Mouse (Mus musculus) stomach, embryonic 14.5 days (tissue): ENCODE data around the gene Lasp1. TPM values are rescaled to one million over a fixed set of nuclear protein-coding genes. Genes with fewer than 3 reads are reported as not detected.

ENCODE experiments used
- ATAC-seq: fragments of 200-750 bp; cut with Nextera tagmentation; 2 replicates; pipeline ENCODE4 v1.8.0; 2017; ENCODE audit warnings: low read depth, moderate TSS enrichment; ENCODE audit not compliant: insufficient number of reproducible peaks, insufficient read depth, low FRiP score
- H3K27ac ChIP-seq: fragments of 300-500 bp; sonication (generic); 2 replicates; pipeline ENCODE4 v1.5.1; 2014; ENCODE audit warnings: mild to moderate bottlenecking, low read length, moderate library complexity, mixed read lengths
- H3K27me3 ChIP-seq: fragments of 300-500 bp; sonication (generic); 2 replicates; pipeline ENCODE4 v1.6.1; 2014; ENCODE audit warnings: low read length, control low read depth, mixed read lengths; ENCODE audit not compliant: control insufficient read depth, insufficient read depth
- H3K36me3 ChIP-seq: fragments of 300-500 bp; sonication (generic); 2 replicates; pipeline ENCODE4 v1.6.1; 2014; ENCODE audit warnings: mild to moderate bottlenecking, control low read depth, low read length, moderate library complexity, mixed read lengths; ENCODE audit not compliant: control insufficient read depth, insufficient read depth
- H3K4me1 ChIP-seq: fragments of 300-500 bp; sonication (generic); 2 replicates; pipeline ENCODE4 v1.6.1; 2014; ENCODE audit warnings: low read length, control low read depth, mixed read lengths; ENCODE audit not compliant: control insufficient read depth, insufficient read depth
- H3K4me2 ChIP-seq: fragments of 300-500 bp; sonication (generic); replicated peaks from 2 replicates; pipeline ENCODE4 v1.6.1; 2014; ENCODE audit warnings: low read depth, low read length, control low read depth
- H3K4me3 ChIP-seq: fragments of 300-500 bp; sonication (generic); 2 replicates; pipeline ENCODE4 v1.5.1; 2014; ENCODE audit warnings: low read depth, low read length, control low read depth
- H3K9ac ChIP-seq: fragments of 300-500 bp; sonication (generic); replicated peaks from 2 replicates; pipeline ENCODE4 v1.6.1; 2014; ENCODE audit warnings: low read depth, mild to moderate bottlenecking, control low read depth, low read length, moderate library complexity, mixed read lengths
- H3K9me3 ChIP-seq: fragments of 300-500 bp; sonication (generic); 2 replicates; pipeline ENCODE4 v1.6.1; 2016; ENCODE audit warnings: low read depth, low read length, control low read depth; ENCODE audit not compliant: control insufficient read depth
- WGBS: fragments of 180-500 bp; shearing (Covaris S2); extraction: QIAGEN DNeasy Blood & Tissue Kit; methylation state at CpG from one replicate; pipeline ENCODE4 v1.1.7; 2014; 5-methylcytosine and 5-hydroxymethylcytosine counted together
- polyA plus RNA-seq: library from polyadenylated mRNA; unstranded; fragments of >200 nt; fragmentation: Nextera tagmentation; extraction: Ambion mirVana; gene quantifications from 2 replicates; pipeline ENCODE4 v1.2.1, GENCODE M21; 2014

Lasp1 gene
- polyA plus RNA-seq, 1 experiment from 2014 or later: 73.2 TPM

DNA sequence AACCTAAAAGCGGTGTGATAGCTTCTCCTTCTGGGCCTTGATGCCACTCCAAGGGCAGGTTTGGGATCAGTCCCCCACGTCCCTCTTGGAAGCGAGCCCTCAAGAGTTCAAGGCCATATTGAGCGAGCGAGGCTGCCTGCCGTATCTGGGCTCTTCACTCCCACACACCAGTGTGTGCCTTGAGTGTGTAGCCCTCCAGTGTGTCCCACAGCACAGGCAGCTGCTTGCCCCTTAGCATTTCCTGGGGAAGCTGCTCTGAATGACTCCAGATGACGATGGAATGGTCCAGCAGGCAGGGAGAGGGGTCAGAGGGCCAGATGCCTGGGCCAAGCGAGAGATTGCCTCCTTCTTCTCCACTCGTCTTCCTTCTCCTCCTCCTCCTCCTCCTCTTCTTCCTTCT, 18.1 kb downstream of the Lasp1 start:
- Histone ChIP-seq H3K27me3 (no peaks in the 10 kb centered on the region), H3K4me2 (0 out of 2 replicates have a peak overlapping the region, but pooled peaks have one; percentile 4), H3K27ac (peak overlapping the region; percentile 41; the same call in 1 of the 2 replicates), H3K4me1 (peaks cover 51% of the 10 kb centered on the region), H3K4me3 (no peak overlapping the region), H3K36me3 (peaks cover 40% of the 10 kb centered on the region), H3K9ac (no peak overlapping the region), H3K9me3 (no peaks in the 10 kb centered on the region)
- 58% methylated on average over 9 of the region's 9 CpGs for whole genome bisulfite sequencing
- no peak for ATAC-seq

DNA sequence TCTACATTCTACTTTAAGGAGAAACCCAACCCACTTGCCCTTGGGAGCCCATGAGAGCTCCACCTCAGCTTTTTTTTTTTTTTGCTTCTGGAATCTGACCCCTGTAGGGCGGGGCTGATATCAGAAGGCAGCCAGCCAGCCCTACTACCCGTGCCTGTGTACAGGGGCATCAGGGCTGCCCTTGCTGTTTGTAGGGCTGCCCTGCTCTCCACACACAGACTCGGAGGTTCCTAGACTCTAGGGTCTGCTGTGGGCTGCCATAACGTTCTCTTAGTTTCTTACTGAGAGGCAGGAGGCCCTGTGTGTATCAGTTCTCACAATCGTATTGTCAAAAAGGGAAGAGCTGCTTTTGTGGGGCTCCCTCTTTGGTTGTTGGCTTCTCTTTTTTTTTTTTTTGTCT, 18.6 kb downstream of the Lasp1 start:
- no peaks in the 10 kb centered on the region for H3K27me3 ChIP-seq
- ATAC-seq: peak; percentile 31; the same call in 1 of the 2 replicates
- no peak overlapping the region for H3K4me3 ChIP-seq
- H3K9me3 ChIP-seq: no peaks in the 10 kb centered on the region
- peaks cover 42% of the 10 kb centered on the region for H3K36me3 ChIP-seq
- H3K4me2 ChIP-seq: 0 out of 2 replicates have a peak overlapping the region, but pooled peaks have one; percentile 4
- 33% methylated on average over 5 of the region's 5 CpGs for WGBS
- H3K4me1 ChIP-seq: peaks cover 46% of the 10 kb centered on the region
- H3K9ac ChIP-seq: no peak overlapping the region
- peak overlapping the region; percentile 41; the same call in 1 of the 2 replicates for H3K27ac ChIP-seq

DNA sequence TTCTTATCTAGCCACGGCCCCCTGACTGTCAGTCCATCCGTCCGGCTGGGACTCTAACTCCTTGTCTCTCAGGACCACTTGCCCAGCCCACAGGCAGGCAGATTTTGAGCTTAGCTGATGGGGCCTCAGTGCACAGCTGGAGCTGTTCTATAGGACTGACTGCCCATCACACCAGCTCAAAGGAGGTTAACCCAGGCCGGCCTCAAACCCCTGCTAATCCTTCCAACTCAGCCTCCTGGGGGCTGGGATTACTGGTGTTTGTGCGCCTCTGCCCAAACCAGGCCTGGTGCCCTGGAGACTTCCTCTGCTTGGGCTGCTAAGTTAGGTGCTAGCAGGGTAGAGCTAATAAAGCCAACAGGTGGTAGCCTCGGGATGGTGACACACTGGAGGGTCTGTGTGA, 19.2 kb downstream of the Lasp1 start:
- H3K4me3 ChIP-seq: no peak overlapping the region
- H3K9me3 ChIP-seq: no peaks in the 10 kb centered on the region
- H3K4me2 ChIP-seq: no peak overlapping the region
- 30% methylated on average over 6 of the region's 6 CpGs for WGBS
- peaks cover 47% of the 10 kb centered on the region for H3K36me3 ChIP-seq
- H3K9ac ChIP-seq: no peak overlapping the region
- no peak overlapping the region for H3K27ac ChIP-seq
- no peak for ATAC-seq
- no peaks in the 10 kb centered on the region for H3K27me3 ChIP-seq
- H3K4me1 ChIP-seq: peaks cover 40% of the 10 kb centered on the region

DNA sequence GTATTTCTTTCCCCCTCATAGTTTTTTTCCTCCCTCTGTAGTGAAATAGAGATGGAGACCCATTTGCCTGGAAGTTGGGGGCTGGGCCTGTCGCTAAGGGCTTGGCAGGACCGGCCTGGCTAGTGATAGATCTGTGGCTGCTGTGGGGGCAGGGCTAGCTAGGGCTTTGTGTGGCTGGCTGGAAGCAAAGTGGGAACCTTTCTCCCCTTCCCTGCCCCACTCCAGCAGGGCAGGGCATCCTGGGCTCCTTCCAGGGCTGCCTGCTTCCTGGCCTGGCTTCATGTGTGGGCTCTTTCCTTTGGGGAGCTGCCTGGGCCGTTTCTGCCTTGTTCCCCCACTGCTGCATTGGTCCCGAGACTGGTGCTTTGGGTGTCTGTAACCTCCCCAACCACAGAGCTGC, 19.8 kb downstream of the Lasp1 start:
- Histone ChIP-seq H3K27me3 (no peaks in the 10 kb centered on the region), H3K9ac (no peak overlapping the region), H3K9me3 (no peaks in the 10 kb centered on the region), H3K4me2 (0 out of 2 replicates have a peak overlapping the region, but pooled peaks have one; percentile 13), H3K27ac (peak overlapping the region; percentile 66; the same call in 1 of the 2 replicates), H3K4me3 (no peak overlapping the region), H3K36me3 (peaks cover 44% of the 10 kb centered on the region), H3K4me1 (peaks cover 34% of the 10 kb centered on the region)
- no peak for ATAC-seq
- 10% methylated on average over 4 of the region's 4 CpGs for WGBS

DNA sequence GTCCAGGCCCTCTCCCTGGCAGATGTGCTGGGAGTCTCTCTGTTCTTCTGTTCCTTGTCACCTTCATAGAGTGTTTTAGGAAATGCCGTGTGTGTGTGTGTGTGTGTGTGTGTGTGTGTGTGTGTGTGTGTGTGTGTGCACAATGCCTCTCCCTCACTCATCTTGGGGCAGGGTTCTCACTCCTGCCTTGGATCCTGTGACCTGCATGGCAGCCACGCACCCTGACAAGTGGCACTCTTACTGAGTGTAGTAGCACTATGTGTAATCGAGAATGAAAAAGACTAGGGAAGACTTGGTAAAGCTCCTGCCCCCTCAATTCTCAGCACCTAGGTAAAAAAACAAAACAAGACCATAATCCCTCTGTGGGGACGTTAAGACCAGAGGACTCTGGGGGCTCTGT, 20.3 kb downstream of the Lasp1 start:
- Histone ChIP-seq H3K9me3 (no peaks in the 10 kb centered on the region), H3K36me3 (peaks cover 43% of the 10 kb centered on the region), H3K9ac (no peak overlapping the region), H3K27ac (peak overlapping the region; percentile 66; the same call in 1 of the 2 replicates), H3K4me2 (no peak overlapping the region), H3K27me3 (no peaks in the 10 kb centered on the region), H3K4me3 (no peak overlapping the region), H3K4me1 (peaks cover 29% of the 10 kb centered on the region)
- ATAC-seq: no peak
- 54% methylated on average over 4 of the region's 4 CpGs for WGBS

DNA sequence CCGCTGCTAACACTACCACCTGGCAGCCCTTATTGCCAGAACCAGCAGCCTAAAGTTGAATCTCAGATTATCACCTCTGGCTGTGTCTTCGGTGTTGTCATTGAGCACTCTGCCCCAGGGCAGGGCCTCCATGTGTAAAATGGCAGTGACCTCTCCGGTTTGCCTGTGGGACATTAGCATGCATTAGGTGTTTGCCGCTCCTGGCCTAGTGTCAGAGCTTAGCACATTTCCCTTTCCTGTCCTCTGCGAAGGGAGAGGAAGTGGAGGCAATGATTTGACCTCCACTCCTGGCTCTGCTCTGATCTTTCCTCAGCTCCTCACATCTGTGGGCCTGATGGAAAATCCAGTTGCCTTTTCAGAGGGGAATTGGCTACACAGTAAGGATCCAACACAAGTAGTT, 21.1 kb downstream of the Lasp1 start:
- Histone ChIP-seq H3K4me2 (no peak overlapping the region), H3K36me3 (peaks cover 46% of the 10 kb centered on the region), H3K9ac (no peak overlapping the region), H3K4me3 (no peak overlapping the region), H3K4me1 (peaks cover 29% of the 10 kb centered on the region), H3K27ac (no peak overlapping the region), H3K27me3 (no peaks in the 10 kb centered on the region), H3K9me3 (no peaks in the 10 kb centered on the region)
- 74% methylated on average over 5 of the region's 5 CpGs for WGBS
- no peak for ATAC-seq

DNA sequence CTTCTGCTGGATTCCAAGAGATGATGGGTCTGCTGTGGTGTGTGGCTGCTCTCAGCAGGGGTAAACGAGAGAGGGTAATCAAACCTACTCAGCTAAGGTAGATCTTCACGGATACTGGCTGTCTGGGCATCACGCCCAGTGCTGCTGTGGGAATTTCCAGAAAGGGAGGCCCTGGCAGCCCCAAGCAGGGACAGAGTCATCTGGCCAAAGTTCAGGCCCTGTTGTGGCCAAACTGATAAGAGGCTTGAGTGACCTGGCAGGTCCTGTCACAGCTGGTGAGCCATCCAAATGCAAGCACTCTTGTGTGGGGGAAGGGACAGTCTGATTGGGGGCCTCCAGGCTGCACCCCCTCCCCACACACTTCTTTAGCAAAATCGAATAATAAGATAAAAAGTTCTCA, 22.0 kb downstream of the Lasp1 start:
- 59% methylated on average over 4 of the region's 4 CpGs for WGBS
- H3K27me3 ChIP-seq: no peaks in the 10 kb centered on the region
- no peak overlapping the region for H3K4me2 ChIP-seq
- peaks cover 25% of the 10 kb centered on the region for H3K4me1 ChIP-seq
- no peak overlapping the region for H3K4me3 ChIP-seq
- ATAC-seq: no peak
- H3K27ac ChIP-seq: no peak overlapping the region
- H3K9ac ChIP-seq: no peak overlapping the region
- H3K9me3 ChIP-seq: no peaks in the 10 kb centered on the region
- H3K36me3 ChIP-seq: peaks cover 44% of the 10 kb centered on the region

DNA sequence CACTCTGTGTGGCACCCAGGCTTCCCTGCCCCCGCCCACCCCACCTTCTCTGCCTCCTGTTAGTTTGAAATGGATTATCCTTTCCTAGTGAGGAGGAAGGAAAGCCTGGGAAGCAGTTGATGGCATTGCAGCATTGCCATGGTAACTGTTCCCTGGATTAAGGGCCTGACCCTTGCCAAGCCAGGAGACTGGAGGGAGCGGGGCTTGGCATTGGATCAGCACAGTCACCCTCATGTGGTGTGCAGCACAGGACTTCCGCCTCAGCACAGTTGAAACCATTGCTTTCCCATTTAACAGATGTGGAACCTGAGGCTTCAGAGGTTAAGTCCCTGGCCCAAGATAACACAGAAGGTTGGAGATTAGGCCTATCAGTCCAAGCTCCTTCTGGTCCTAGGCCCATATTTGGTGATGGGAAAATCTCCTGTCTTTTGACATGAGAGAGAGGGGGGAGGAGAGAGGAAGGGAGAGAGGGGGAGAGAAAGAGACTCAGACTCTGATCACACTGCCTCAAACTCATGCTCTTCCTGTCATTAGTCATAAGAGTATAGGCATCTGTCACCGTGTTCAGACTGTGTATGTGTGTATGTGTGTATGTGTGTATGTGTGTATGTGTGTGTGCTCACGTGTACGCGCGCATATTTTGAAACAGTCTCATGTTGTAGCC, 22.7 kb downstream of the Lasp1 start:
- 95% methylated on average over 8 of the region's 8 CpGs for WGBS
- peaks cover 40% of the 10 kb centered on the region for H3K36me3 ChIP-seq
- H3K9me3 ChIP-seq: no peaks in the 10 kb centered on the region
- H3K27me3 ChIP-seq: no peaks in the 10 kb centered on the region
- H3K4me3 ChIP-seq: no peak overlapping the region
- peaks cover 20% of the 10 kb centered on the region for H3K4me1 ChIP-seq
- H3K27ac ChIP-seq: no peak overlapping the region
- H3K9ac ChIP-seq: no peak overlapping the region
- ATAC-seq: no peak
- no peak overlapping the region for H3K4me2 ChIP-seq
